Mouse (Mus musculus) frontal cortex, postnatal 25 days (tissue): ENCODE measurements at regions not wholly inside any gene's neighbourhood (a gene's known extent, or its start where the extent isn't known, plus 50 kb on each side); places are given as distances from the start of the nearest gene placed in this dataset.

Source experiments
- DNase-seq, 2 experiments: peaks; one replicate each; pipeline ENCODE4 v3.0.0; 2022; ENCODE audit warnings: low spot score in 2 of 2

DNA sequence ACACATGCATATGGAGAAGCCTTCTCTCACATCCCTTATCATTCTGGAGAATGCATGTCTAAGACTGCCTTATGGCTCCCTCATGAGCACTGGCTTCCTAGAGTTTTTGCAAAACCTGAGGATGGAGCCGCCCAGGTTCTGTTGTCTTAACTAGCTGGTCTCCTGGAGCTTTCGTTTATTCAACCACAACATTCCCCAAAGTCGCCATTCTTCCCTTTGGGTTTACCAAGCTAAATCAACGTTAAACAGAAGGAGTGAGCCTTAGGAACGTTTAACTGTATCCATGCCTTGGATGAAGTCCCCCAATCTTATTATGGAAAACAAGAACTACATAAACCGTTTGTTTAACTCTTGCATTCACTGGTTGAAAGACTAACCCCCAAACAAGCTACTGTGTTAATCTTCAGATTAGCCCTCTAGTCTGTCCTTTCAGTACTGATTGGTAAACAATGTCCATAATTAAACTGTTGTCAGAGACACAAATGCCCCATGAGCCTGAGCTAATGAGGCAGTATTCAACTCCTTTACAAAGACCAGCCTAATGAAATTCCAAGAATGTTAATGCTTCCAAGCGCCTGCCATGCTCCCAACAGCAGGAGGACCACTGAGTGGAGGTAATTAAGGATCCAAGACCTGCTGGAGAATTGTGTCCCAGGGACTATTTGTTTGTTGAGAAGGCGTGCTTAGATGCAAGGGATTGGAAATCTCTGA is 121.1 kb upstream of the Cdkn3 start:
- DNase-seq = no peak

DNA sequence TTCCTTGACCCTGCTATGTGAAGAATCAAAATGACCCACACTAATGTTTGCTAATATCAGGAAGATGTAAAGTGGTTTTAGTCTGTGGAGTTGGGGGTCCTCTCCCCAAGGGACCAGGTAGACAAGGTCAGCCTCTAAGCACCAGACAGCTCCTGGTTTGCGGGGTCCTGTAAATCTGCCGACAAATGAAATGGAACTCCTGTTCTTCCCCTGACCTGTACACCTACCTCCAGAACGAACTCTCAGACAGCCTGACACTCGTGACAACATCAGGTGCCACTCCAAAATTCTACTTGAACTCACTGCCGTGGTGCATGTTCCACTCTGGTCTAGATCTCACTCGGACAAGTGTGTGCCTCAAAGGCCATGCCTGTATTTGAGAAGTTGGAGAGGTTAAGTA is 121.8 kb upstream of the Cdkn3 start:
- no peak for DNase-seq

DNA sequence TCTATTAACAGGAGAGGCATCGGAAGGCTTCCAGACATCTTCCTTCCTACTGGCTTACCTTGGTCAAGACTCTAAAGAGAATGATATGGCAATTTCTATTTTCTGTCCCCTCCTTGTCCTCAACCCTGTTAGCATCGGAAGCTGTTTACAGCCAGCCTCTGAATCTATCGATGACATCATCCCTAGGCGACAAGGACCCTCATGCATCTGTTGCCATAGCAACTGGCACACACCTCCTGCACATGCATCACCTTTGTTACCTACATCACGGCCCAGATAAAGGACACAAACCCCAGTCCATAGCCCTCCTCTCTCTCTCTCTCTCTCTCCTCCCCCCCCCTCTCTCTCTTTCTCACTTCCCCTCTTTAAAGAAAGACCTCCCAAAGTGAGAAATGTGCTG is 123.1 kb upstream of the Cdkn3 start:
- DNase-seq = no peak

DNA sequence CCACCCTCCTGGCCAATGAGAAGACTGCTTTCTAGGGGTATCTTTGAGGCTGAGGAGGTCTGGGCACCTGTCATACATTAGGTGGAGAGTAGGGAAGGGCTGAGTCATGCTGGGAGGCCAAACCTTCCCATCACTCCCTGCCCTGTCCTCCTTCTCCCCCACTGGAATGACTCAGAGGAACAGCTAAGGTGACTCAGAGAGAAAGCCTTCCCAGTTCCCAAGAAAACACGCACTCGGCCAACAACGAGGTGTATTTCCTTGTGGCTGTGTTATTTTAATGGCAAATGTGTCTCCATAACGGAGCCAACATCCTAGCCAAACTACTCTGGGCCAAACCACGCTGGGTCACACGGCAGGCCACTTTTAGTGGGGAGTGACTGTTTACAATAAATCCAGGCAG is 124.0 kb upstream of the Cdkn3 start:
- no peak for DNase-seq

DNA sequence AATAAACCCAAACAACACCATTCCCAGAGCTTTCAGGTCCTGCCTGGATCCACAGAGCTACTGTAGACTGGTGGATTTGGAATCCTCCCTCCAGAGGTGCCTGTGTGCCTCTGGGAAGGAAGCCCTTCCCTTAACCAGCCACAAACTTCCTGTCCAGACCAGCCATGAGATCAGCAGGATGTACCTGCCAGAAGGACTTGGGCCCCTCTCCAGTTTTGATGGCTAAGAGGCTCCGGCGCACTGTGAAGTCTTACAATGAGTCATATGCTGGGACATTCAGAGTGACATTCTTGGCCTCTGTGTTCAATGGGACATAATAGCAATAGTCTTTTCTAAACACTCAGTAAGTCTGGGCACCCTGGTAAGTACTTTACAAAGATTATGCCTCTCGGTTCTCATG is 125.0 kb upstream of the Cdkn3 start:
- no peak for DNase-seq

DNA sequence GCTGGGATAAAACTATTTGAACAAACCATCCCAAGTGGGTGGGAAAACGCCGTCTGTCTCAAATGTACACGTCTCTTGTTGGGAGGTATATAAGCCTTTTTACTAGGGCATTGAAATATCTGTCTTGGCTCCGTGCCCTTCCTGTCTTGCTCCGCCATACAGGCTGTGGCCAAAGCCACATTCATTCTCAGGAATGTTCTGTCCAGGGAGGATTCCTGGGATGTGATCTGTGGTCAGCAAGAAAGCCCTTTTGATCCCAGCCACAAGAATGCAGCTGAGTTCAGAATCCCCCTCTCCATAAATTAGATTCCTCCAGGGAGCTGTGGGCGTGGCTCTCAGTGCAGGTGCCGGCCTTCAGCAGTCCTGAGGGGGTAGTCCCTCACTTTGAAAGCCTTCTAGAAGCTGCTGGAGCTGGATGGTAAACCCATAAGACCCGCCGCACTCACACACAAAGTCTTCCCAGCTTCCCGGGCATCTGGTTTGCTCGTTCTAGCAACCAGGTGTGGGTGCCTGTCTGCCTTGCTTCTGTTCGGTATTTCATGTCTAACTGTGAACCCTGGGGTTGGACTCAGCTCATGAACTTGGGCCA is 125.6 kb upstream of the Cdkn3 start:
- DNase-seq = no peak

DNA sequence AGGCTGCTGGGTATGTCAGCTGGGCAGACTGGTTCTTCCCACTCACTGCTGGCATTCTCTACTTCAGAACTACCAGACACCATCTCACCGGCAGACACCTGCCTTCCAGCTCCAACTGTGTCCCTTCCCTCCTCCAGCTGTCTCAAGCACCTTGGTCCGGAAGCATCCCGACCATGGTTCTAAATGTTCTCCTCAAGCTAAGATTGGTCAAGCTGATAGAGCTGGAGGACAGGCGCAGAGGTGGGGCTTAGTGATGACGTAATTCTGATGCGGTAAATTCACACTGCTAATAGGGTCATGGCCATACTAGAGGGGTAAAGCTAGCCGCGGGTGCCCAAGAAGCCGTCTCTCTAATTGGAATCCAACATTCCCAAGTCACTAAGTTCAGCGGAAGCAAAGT is 126.1 kb upstream of the Cdkn3 start:
- no peak for DNase-seq

DNA sequence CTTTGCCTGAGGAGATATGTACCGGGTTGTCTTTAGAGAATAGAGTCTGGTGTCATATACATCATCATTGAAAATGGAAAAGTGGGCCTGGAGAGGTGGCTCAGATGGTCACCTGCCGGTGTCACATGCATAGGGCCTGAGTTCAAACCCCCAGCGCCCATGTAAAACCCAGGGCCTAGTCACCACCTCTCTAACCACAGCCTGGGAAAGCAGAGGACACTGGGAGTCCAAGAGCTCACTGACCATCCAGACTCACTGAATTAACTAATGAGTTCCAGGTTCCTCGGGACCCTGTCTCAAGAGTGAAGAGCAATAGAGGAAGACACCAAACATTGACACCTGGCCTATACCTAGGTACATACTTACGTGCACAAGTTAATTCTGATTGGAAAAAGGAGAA is 132.7 kb upstream of the Cdkn3 start:
- no peak for DNase-seq

DNA sequence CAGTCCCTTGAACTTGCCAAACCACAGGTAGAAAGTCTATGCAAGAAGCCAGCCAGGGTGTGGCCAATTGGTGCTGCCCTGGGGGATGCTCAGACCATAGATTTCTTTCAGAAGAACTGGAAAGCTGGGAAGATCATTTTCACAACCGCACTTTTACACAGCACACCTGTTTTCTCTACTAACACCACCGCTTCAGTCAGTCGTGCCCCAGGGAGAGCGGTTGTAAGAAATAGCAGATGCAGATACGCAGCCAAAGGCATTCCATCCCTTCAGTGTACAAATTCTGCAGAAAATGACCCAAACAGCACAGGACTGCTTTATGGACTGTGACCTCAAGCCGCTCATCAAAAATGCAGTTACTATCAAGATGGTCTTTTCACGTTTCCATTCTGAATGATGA is 134.6 kb upstream of the Cdkn3 start:
- DNase-seq = no peak

DNA sequence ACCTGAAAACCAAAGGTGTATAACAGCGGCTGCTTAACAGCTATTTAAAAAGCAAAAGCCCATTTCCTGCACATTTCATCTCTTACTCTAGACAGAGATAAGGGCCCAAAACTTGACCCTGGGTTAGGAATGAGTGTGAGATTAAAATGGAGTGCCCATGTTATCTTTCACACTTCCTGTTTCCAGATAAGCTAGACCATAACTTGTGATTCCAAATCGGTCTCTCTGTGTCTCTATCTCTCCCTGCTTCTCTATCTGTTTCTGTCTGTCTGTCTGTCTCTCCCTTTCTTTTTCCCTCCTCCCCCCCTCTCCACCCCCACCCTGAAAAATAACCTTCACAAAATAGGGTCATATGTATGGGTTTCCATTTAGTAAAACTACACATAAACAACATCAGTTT is 136.7 kb upstream of the Cdkn3 start:
- DNase-seq = no peak

DNA sequence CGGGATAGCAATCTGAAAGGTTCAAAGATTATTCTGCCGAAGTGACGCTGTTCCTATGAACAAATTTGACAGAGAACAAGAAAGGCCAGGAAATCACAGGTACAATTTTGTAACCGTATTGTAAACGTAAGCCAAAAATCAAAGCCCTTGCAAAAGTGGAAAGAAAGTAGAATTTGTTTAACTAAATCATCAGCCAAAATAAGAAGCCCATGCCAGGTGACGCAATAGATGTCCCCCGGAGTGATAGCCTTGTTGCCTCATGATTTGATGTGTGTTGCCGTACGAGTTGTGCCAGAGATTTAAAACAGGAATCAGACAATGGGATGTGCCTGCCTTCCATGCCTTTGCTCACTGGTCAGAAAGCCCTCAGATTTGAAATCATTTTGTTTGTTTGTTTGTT is 144.3 kb upstream of the Cdkn3 start:
- DNase-seq = no peak

DNA sequence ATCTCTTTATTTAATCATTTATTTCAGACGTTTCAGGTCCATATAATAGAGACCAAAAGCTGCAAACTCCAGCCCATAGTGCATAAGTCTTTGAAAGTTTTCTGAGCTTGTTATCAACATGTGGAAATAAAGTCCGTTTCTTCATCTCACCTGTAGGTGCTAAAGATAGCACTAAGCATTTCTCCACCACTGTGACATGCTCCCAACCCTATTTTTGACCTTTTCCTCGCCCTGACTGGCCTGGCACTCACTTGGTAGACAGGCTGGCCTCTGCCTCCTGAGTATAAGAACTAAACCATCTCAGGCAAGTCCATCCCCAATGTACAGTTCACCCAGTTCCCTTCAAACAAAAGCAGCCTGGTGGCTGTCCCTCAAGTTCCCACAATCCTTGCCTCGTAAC is 145.4 kb upstream of the Cdkn3 start:
- no peak for DNase-seq

DNA sequence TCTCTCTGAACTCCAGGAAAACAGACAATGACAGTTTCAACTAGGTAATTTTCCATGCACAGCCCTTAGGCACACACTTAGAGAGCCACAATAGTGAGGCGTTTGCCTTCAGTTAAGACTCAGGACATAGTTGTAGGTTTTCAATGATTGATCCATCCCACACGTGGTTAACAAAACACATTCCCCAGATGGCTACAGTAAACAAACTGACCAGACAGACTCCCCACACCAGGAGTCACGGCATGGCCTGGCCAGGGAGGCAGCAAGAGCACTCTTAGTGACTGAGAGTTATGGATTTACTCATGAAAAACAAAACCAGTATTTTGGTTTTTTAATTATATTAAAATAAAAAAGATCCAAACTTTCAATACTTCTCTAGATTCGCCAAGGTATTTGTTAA is 146.6 kb upstream of the Cdkn3 start:
- DNase-seq = no peak

DNA sequence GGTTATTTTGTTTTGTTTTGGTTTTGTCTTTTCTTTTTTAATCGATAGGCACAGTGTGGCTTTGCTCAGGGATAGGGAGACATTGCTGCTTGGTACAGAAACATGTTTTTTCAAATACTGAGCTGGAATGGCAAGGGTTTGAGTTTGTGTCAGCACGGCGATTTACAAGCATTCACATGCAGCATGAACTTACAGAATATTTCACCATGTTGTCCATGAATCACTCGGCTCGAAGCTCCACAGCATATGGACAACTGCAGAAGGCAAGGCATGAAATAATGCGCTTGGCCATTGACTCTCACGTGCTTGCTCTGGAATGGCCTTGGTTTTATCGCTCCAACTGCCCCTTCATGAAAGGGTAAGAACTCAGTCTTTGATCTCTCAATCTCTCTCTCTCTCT is 147.1 kb upstream of the Cdkn3 start:
- DNase-seq = no peak

DNA sequence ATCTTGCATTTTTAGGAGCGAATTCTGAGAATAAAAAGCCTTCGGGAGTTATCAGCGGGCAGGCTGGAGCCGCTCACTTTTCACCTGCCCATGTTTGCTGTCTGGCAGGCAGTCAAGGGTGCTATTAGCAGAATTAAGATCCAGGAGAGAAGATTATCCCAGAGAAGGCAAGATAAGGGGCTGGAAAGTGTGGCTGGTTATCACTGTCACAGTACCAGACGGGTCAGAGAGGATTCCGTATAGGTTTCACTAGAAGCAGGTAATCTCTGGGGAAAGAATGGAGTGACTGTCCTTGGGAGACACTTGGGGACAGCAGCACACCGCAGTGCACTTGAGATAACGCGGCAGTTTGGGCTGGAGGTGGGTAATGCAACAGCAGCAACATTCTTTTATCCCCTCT is 147.8 kb upstream of the Cdkn3 start:
- DNase-seq = no peak

DNA sequence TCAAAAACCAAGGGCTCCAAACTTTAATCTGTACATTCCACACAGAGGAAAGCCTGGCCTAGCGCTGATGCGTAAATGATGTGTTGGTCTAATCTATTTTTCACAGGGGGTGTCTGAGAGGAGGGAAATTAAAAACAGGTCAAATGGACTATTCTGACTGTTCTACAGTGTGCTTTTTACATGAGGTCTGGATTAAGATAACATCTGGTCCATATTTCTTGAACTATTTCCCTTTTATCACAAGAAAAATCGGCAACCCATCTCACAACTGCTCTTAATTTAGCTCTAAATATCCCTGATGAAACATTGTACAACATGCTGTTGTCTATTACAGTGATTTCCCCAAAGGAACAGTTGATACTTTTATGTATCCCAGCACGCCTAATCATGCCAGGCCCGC is 149.4 kb upstream of the Cdkn3 start:
- no peak for DNase-seq

DNA sequence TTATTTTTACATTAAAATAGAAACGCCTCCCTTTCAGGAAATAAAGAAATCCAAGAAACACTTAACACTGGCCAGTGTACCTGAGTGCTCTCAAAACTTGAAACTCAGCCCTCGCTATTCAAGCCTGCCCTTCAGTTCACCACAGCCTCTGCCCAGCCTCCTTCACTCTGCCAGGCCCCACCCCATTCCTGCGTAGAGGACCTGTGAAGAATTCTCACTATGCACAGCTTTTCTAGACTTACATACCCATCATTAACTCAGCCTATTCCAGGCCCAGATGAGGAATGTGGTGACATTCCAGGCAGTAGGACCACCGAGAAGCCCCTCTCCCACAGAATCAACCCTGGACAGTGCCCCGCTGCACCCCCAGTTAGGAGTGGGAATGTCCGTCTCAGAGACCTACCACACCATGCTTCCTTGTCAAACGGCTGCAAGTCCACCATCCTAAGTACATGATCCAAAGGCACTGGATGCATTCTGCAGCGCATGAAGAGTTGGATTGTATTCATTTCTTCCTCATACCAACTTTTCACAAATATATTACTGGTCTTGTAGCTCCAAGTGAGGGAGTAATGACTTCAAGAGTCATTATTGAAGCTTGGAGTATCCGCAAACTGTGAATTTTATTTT is 150.0 kb upstream of the Cdkn3 start:
- no peak for DNase-seq

DNA sequence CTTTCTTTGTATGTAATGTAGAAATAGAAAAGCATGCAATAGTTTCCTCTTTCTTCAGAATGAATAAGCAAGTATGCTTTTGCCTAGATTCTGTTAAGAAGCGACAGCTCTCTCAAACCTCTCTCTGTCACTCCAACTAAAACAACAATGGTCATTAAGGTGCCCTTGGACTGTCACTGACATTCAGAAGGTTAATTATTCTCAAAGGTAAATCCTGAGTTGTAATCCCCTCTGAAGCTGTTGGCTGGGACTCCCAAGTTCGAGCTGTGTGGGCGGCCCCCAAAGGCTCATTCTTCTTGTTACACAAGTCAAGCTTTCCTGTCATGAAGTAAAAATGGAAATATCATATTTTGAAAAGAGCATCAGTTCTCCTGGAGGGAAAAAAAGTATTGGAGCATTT is 153.6 kb upstream of the Cdkn3 start:
- DNase-seq = no peak

DNA sequence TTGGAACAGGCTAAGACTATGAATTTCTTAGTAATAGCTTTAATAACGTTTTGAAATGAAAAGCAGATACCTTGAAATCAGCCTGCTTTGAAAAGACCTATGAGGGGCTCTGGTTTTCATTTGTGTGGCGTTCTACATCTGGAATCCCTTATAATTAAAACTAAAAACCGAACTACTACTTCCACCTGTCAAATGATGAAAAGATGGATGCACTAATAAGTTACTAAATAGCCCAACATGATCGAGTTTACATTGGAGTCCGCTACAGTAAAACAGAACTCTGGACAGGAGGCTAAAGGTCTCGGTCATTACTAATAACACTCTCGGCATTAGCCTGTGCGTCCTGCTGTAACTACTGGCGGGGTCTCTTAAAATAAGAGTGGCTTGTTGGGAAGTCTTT is 154.3 kb upstream of the Cdkn3 start:
- no peak for DNase-seq

DNA sequence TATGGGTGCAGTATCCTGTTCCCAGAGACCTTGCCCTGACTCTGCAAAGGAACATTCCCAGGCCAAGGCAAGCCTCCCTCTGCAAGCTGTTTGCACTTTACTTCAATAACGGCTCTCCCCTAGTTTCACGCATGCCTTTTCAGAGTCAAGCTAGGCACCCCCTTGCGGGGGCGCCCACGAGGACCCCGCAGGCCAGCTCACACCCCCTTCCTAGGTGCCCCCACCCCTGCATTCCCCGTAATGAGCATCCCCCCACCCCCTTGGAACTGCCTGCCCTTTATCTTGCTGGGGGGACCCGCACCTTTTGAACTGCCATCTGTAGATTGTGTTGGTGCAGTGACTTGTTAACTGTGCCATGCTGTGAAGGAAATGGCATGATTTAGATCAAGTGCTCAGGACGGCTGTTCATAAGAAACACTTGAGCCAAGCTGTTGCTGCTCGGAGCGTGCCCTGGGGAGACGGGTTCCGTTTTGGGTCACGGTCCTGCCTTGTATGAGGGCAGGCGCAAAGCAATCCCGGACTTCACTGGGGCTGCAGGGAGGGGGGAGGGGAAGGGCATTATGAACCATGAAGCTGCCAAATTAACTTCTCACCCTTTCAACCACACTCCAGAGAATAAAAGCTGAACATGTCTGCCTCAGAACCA is 155.3 kb upstream of the Cdkn3 start:
- DNase-seq = no peak

DNA sequence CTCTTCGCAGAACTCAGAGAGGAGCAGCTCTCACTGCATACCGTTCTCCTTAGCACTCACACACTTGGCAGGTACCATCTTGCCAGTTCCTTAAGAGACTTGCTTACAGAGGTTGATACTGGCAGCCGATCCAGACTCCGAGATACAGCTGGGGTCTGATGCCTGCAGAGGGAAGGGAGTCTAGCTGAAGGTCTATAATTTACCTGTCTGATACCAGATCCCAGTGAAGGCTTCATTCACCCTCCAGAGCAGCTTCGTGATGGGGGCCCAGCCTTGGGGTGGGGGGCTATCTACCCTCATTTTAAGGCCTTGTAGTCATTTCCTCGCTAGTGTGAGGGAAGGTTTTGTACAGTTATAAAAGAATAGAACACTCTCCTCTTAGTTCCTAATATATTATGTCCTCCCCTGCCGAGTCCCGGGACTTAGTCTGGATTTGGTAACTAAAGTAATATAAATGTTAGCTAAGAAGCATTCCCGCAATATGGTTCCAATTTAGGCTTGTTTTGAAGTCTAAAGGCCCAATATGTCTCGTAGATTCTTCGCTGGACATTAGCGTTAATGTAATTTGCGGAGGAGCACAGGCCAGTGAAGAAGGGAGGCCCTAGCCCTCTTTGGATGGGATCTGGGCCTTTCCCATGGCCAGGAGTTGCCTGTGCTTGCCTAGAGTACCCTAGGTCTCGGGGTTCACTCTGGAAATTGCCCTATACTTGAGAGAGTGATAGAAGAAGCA is 156.0 kb upstream of the Cdkn3 start:
- DNase-seq = no peak

DNA sequence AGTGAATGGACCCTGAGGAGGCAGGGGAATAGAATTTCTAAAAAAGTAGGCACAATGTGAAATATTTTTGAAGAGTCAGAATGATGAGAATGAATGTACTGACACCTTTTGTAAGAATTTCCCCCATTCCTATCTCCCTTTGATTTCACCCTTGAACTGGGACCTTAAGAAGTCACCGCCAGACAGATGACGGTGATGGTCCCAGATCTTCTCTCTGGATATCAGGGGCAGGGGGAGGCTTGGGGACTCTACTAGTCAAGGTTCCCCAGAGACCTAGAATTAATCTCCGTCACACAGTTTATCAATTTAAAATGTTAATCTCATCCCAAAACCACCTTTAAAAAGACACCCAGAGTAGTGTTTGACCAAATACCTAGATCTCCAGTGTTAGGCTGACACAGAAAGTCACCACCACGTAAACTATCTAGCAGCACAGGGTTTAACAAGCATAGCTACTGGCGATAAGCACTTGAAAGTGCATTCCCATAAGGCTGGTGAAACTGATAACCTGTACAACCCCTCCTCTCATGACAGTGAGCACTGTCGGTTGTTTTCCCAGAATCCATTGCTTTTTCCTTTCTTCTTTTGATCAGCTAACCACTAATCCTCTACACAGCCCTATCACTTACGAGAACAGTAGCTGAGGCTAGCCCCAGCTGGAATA is 163.5 kb upstream of the Cdkn3 start:
- DNase-seq = no peak
